Mouse (Mus musculus) gastrocnemius, postnatal 36 days (tissue): Measurements from ENCODE around the gene Cse1l. TPM values are rescaled to one million over a fixed set of nuclear protein-coding genes. Genes with fewer than 3 reads are reported as not detected.

ENCODE experiments used
- DNase-seq, 2 experiments: peaks; one replicate each; pipeline ENCODE4 v3.0.0; 2022
- intact Hi-C: fragments of 180-260 bp; cut with DNase I; formaldehyde crosslinking; loops from one replicate; pipeline ENCODE4 v1.15.1; 2025
- long read RNA-seq, 2 experiments: library from polyadenylated mRNA; stranded (forward); transcript quantifications; one replicate each; pipeline ENCODE4 v2.0.0; 2021
- total RNA-seq, 2 experiments: library from RNA; stranded (reverse); gene quantifications; 2 replicates each; pipeline ENCODE4 v1.2.3; 2021

Cse1l gene
- total RNA-seq: 10 to 100 TPM; 46.2 to 50.9 TPM
- long read RNA-seq, experiment 1, transcript Cse1l-201 (25 exons, 3,641 nt): major isoform, 11 of 15 reads
- long read RNA-seq, experiment 1, partial matches to known transcripts: 4 of 15 reads
- long read RNA-seq, experiment 1, other reads (novel, unspliced or antisense): 0 of 15 reads
- long read RNA-seq, experiment 2, transcript Cse1l-201 (25 exons, 3,641 nt): major isoform, 14 of 21 reads
- long read RNA-seq, experiment 2, partial matches to known transcripts: 1 of 21 reads
- long read RNA-seq, experiment 2, other reads (novel, unspliced or antisense): 6 of 21 reads

- intact Hi-C loops: no loop called here
- DNase-seq: peak; percentile 96 to 97
These were observed at the start of gene Cse1l for GRCm38 (mm10) chr2:166905711-166906522. Cse1l (plus strand) TSS chr2:166906040.

GRCm38 (mm10) chr2:166856366-166856765 lies 49.5 kb upstream of the Cse1l start:
- no peak for DNase-seq
- intact Hi-C loops: loop anchor here (5.0 kb wide), 1 partner anchor 269 kb away; no protein-coding TSS in a partner anchor

GRCm38 (mm10) chr2:166857118-166857517 lies 48.7 kb upstream of the Cse1l start:
- DNase-seq: no peak
- intact Hi-C loops: loop anchor here (5.0 kb wide), 1 partner anchor 270 kb away; no protein-coding TSS in a partner anchor

GRCm38 (mm10) chr2:166859214-166859613 lies 46.6 kb upstream of the Cse1l start:
- no peak for DNase-seq
- intact Hi-C loops: loop anchor here (5.0 kb wide), 1 partner anchor 272 kb away; no protein-coding TSS in a partner anchor

- no peak for DNase-seq
- intact Hi-C loops: no loop called here
These were observed 43.3 kb upstream of the Cse1l start for GRCm38 (mm10) chr2:166862505-166862904.

- intact Hi-C loops: no loop called here
- DNase-seq: no peak
These were observed 40.4 kb upstream of the Cse1l start for GRCm38 (mm10) chr2:166865476-166865875.

- no peak for DNase-seq
- intact Hi-C loops: no loop called here
These were observed 35.5 kb upstream of the Cse1l start for GRCm38 (mm10) chr2:166870271-166870865.

GRCm38 (mm10) chr2:166870899-166871298 lies 34.9 kb upstream of the Cse1l start:
- intact Hi-C loops: no loop called here
- DNase-seq: no peak

- intact Hi-C loops: no loop called here
These were observed 31.1 kb upstream of the Cse1l start for GRCm38 (mm10) chr2:166874675-166875280.

GRCm38 (mm10) chr2:166875561-166875960 lies 30.3 kb upstream of the Cse1l start:
- no peak for DNase-seq
- intact Hi-C loops: no loop called here

More at GRCm38 (mm10) chr2:166874675-166875280, 31.1 kb upstream of the Cse1l start:
- no peak for DNase-seq

- no peak for DNase-seq
- intact Hi-C loops: no loop called here
These were observed 29.5 kb upstream of the Cse1l start for GRCm38 (mm10) chr2:166876331-166876730.

GRCm38 (mm10) chr2:166885066-166885465 lies 20.8 kb upstream of the Cse1l start:
- no peak for DNase-seq
- intact Hi-C loops: no loop called here

GRCm38 (mm10) chr2:166885619-166886018 lies 20.2 kb upstream of the Cse1l start:
- intact Hi-C loops: no loop called here
- no peak for DNase-seq

- intact Hi-C loops: no loop called here
- DNase-seq: no peak
These were observed 19.6 kb upstream of the Cse1l start for GRCm38 (mm10) chr2:166886231-166886630.

- DNase-seq: no peak
- intact Hi-C loops: no loop called here
These were observed 18.0 kb upstream of the Cse1l start for GRCm38 (mm10) chr2:166887816-166888215.

- intact Hi-C loops: no loop called here
- no peak for DNase-seq
These were observed 14.4 kb upstream of the Cse1l start for GRCm38 (mm10) chr2:166891366-166891880.

GRCm38 (mm10) chr2:166892158-166892680 lies 13.6 kb upstream of the Cse1l start:
- intact Hi-C loops: no loop called here
- DNase-seq: no peak

- DNase-seq: no peak
- intact Hi-C loops: no loop called here
These were observed 12.8 kb upstream of the Cse1l start for GRCm38 (mm10) chr2:166893036-166893435.

GRCm38 (mm10) chr2:166896368-166896767 lies 9.5 kb upstream of the Cse1l start:
- no peak for DNase-seq
- intact Hi-C loops: no loop called here

- no peak for DNase-seq
- intact Hi-C loops: no loop called here
These were observed 8.9 kb upstream of the Cse1l start for GRCm38 (mm10) chr2:166896974-166897373.
